Mouse (Mus musculus) embryonic facial prominence, embryonic 10.5 days (tissue): ENCODE data around the gene Prx. TPM values are rescaled to one million over a fixed set of nuclear protein-coding genes. Genes with fewer than 3 reads are reported as not detected.

Experiments used
- DNase-seq: peaks from one replicate; pipeline ENCODE4 v3.0.0-alpha.2; 2017; ENCODE audit warnings: low spot score
- H3K27ac ChIP-seq: fragments of 300-500 bp; sonication (generic); replicated peaks from 2 replicates; pipeline ENCODE4 v1.5.1; 2016; ENCODE audit warnings: mild to moderate bottlenecking
- H3K27me3 ChIP-seq: fragments of 300-500 bp; sonication (generic); replicated peaks from 2 replicates; pipeline ENCODE4 v1.6.1; 2016; ENCODE audit warnings: low read depth, mild to moderate bottlenecking; ENCODE audit not compliant: poor library complexity, severe bottlenecking
- H3K36me3 ChIP-seq: fragments of 300-500 bp; sonication (generic); replicated peaks from 2 replicates; pipeline ENCODE4 v1.6.1; 2016; ENCODE audit warnings: mild to moderate bottlenecking, moderate library complexity
- H3K4me1 ChIP-seq: fragments of 300-500 bp; sonication (generic); 2 replicates; pipeline ENCODE4 v1.6.1; 2016
- H3K4me3 ChIP-seq: fragments of 300-500 bp; sonication (generic); 2 replicates; pipeline ENCODE4 v1.5.1; 2016; ENCODE audit warnings: mild to moderate bottlenecking, moderate library complexity
- H3K9me3 ChIP-seq: fragments of 300-500 bp; sonication (generic); 2 replicates; pipeline ENCODE4 v1.6.1; 2016; ENCODE audit warnings: mild to moderate bottlenecking
- WGBS: fragments of 180-500 bp; shearing (Covaris S2); methylation state at CpG from one replicate; pipeline ENCODE4 v1.1.7; 2016; 5-methylcytosine and 5-hydroxymethylcytosine counted together
- polyA plus RNA-seq: library from polyadenylated mRNA; unstranded; fragments of >200 nt; fragmentation: Nextera tagmentation; extraction: Ambion mirVana; gene quantifications from 2 replicates; pipeline ENCODE4 v1.2.1, GENCODE M21; 2016

Prx gene
- polyA plus RNA-seq, 1 experiment from 2014 or later, result 4.2 TPM

GRCm38 (mm10) chr7:27544675-27545370 lies 45.7 kb downstream of the Prx start:
- H3K27ac ChIP-seq, result no peak overlapping the region
- WGBS, result 89% methylated on average over 12 of the region's 12 CpGs
- H3K36me3 ChIP-seq, result peaks cover 7% of the 10 kb centered on the region; the same call in 1 of the 2 replicates
- H3K4me1 ChIP-seq, result peaks cover 17% of the 10 kb centered on the region
- no peak overlapping the region for H3K4me3 ChIP-seq
- DNase-seq, result no peak
- no peaks in the 10 kb centered on the region for H3K9me3 ChIP-seq
- 0 out of 2 replicates have a peak, but pooled peaks cover 4% of the 10 kb centered on the region for H3K27me3 ChIP-seq

GRCm38 (mm10) chr7:27549597-27549996 lies 50.5 kb downstream of the Prx start:
- DNase-seq, result no peak
- no peak overlapping the region for H3K4me3 ChIP-seq
- 80% methylated on average over 6 of the region's 6 CpGs for WGBS

GRCm38 (mm10) chr7:27552070-27552469 lies 52.9 kb downstream of the Prx start:
- H3K4me1 ChIP-seq, result peaks cover 17% of the 10 kb centered on the region
- WGBS, result 52% methylated on average over 5 of the region's 5 CpGs
- no peaks in the 10 kb centered on the region for H3K9me3 ChIP-seq
- peak overlapping the region; percentile 86 for H3K4me3 ChIP-seq
- peaks cover 15% of the 10 kb centered on the region for H3K36me3 ChIP-seq
- H3K27ac ChIP-seq, result no peak overlapping the region
- H3K27me3 ChIP-seq, result no peaks in the 10 kb centered on the region
- DNase-seq, result no peak

More at GRCm38 (mm10) chr7:27549597-27549996, 50.5 kb downstream of the Prx start:
- Histone ChIP-seq H3K27ac (no peak overlapping the region), H3K36me3 (no peaks in the 10 kb centered on the region), H3K27me3 (no peaks in the 10 kb centered on the region), H3K4me1 (peaks cover 14% of the 10 kb centered on the region), H3K9me3 (no peaks in the 10 kb centered on the region)

GRCm38 (mm10) chr7:27552931-27553513 lies 53.9 kb downstream of the Prx start, which contains the start of the genes Pld3 and 2310022A10Rik:
TSS of gene Pld3 (minus strand) at chr7:27553218.
TSS of gene 2310022A10Rik (plus strand) at chr7:27553233.
- Histone ChIP-seq H3K4me1 (peaks cover 17% of the 10 kb centered on the region), H3K4me3 (peak within 1 kb of the TSS; percentile 86), H3K36me3 (peaks cover 15% of the 10 kb centered on the region), H3K27me3 (no peaks in the 10 kb centered on the region), H3K27ac (peak within 1 kb of the TSS; percentile 84), H3K9me3 (no peaks in the 10 kb centered on the region)
- DNase-seq, result peak; percentile 98
- WGBS, result under 1% methylated on average over 41 of the region's 41 CpGs

- Histone ChIP-seq H3K36me3 (peaks cover 83% of the 10 kb centered on the region), H3K4me3 (no peak overlapping the region)
- WGBS, result 77% methylated on average over 8 of the region's 8 CpGs
Observed at GRCm38 (mm10) chr7:27560291-27560887, 61.3 kb downstream of the Prx start.

GRCm38 (mm10) chr7:27560978-27561377 lies 61.9 kb downstream of the Prx start:
- H3K4me1 ChIP-seq, result peaks cover 4% of the 10 kb centered on the region
- WGBS, result 90% methylated on average over 1 of the region's 1 CpGs
- H3K9me3 ChIP-seq, result no peaks in the 10 kb centered on the region
- H3K27ac ChIP-seq, result no peak overlapping the region
- peaks cover 83% of the 10 kb centered on the region for H3K36me3 ChIP-seq
- DNase-seq, result no peak
- H3K4me3 ChIP-seq, result no peak overlapping the region
- H3K27me3 ChIP-seq, result no peaks in the 10 kb centered on the region

More at GRCm38 (mm10) chr7:27560291-27560887, 61.3 kb downstream of the Prx start:
- Histone ChIP-seq H3K27me3 (no peaks in the 10 kb centered on the region), H3K4me1 (peaks cover 4% of the 10 kb centered on the region), H3K27ac (no peak overlapping the region), H3K9me3 (no peaks in the 10 kb centered on the region)
- no peak for DNase-seq

Other genes starting within 250 kb of the Prx start
- 14.8 and 15.0 TPM in 2 replicates for gene Numbl, start 240.9 kb upstream of the Prx start, polyA plus RNA-seq
- 7.1 and 8.8 TPM in 2 replicates for gene Ltbp4, start 161.6 kb upstream of the Prx start, polyA plus RNA-seq
- gene Shkbp1, start 143.3 kb upstream of the Prx start, polyA plus RNA-seq, result 73.2 and 80.3 TPM in 2 replicates
- not detected in 2 replicates for gene Gm20479, start 141.9 kb upstream of the Prx start, polyA plus RNA-seq
- gene Sptbn4, start 51.6 kb upstream of the Prx start, polyA plus RNA-seq, result 0.19 and 0.35 TPM in 2 replicates
- gene Blvrb, start 51.3 kb upstream of the Prx start, polyA plus RNA-seq, result 31.9 and 35.2 TPM in 2 replicates
- 26.2 and 26.5 TPM in 2 replicates for gene Sertad3, start 25.6 kb upstream of the Prx start, polyA plus RNA-seq
- gene Sertad1, start 12.4 kb upstream of the Prx start, polyA plus RNA-seq, result 24.0 and 25.1 TPM in 2 replicates
- 0.45 and 0.60 TPM in 2 replicates for gene Hipk4, start 23.9 kb downstream of the Prx start, polyA plus RNA-seq
- gene Pld3, start 53.9 kb downstream of the Prx start, polyA plus RNA-seq, result 40.5 and 41.4 TPM in 2 replicates
- gene 2310022A10Rik, start 53.9 kb downstream of the Prx start, polyA plus RNA-seq, result 40.8 and 41.1 TPM in 2 replicates
- gene Akt2, start 92.2 kb downstream of the Prx start, polyA plus RNA-seq, result 95.3 and 101 TPM in 2 replicates
- gene Ttc9b, start 154.6 kb downstream of the Prx start, polyA plus RNA-seq, result 1.6 and 1.9 TPM in 2 replicates
- gene Map3k10, start 175.3 kb downstream of the Prx start, polyA plus RNA-seq, result 9.0 and 9.2 TPM in 2 replicates
- gene Zfp607b, start 190.0 kb downstream of the Prx start, polyA plus RNA-seq, result 4.9 and 5.0 TPM in 2 replicates
- 57.1 and 58.6 TPM in 2 replicates for gene Zfp60, start 232.1 kb downstream of the Prx start, polyA plus RNA-seq